Mouse (Mus musculus): ENCODE measurements around the gene Prkcsh. TPM values are rescaled to one million over a fixed set of nuclear protein-coding genes. Genes with fewer than 3 reads are reported as not detected.

Gene Prkcsh
- total RNA-seq, 2 experiments from 2014 or later: 61.4 to 144 TPM

GRCm38 (mm10) chr9:21983911-21984310 is 18.7 kb upstream of the Prkcsh start:
- ATAC-seq (replicated peaks; ENCODE audit: poor library complexity, severe bottlenecking): no peak

DNA sequence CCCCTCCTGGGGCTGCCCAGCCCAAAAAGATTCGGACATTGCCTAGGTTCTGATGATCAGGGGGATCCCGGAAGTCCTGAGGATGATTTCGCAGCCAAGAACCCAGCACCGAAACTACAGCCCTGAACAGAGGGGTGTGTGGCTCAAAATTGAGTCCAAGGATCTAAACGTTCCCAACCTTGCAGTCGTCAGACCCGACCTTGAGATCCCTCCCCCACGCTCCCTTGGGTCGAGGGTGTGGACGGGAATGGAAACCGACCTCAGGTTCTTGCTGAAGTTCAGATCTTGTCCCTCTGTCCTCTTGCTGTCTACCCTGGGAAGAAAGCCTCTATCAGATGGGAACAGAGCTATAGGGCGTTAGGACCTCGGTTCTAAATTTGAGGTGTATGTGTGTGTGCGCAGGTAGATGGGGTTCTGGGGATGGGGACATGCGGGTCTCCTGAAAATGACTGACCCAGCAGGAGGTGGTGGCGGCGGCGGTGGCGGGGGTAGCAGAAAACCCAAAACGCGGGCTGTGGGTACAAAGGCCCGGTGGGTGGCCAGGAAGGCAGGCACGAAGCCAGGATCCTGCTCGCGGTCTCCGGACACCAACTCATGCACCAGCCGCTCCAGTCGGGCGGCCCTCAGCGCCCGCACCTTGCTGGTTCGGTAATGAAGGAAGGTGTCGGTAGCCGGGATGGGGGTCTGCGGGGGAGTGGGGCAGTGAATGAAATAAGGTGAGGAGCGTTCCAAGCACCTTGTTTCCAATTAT is 14.8 kb upstream of the Prkcsh start:
- ATAC-seq (replicated peaks; ENCODE audit: poor library complexity, severe bottlenecking): no peak

- ATAC-seq (replicated peaks; ENCODE audit: poor library complexity, severe bottlenecking): peak; percentile 43
Measured at GRCm38 (mm10) chr9:21988421-21989101, 14.0 kb upstream of the Prkcsh start.

DNA sequence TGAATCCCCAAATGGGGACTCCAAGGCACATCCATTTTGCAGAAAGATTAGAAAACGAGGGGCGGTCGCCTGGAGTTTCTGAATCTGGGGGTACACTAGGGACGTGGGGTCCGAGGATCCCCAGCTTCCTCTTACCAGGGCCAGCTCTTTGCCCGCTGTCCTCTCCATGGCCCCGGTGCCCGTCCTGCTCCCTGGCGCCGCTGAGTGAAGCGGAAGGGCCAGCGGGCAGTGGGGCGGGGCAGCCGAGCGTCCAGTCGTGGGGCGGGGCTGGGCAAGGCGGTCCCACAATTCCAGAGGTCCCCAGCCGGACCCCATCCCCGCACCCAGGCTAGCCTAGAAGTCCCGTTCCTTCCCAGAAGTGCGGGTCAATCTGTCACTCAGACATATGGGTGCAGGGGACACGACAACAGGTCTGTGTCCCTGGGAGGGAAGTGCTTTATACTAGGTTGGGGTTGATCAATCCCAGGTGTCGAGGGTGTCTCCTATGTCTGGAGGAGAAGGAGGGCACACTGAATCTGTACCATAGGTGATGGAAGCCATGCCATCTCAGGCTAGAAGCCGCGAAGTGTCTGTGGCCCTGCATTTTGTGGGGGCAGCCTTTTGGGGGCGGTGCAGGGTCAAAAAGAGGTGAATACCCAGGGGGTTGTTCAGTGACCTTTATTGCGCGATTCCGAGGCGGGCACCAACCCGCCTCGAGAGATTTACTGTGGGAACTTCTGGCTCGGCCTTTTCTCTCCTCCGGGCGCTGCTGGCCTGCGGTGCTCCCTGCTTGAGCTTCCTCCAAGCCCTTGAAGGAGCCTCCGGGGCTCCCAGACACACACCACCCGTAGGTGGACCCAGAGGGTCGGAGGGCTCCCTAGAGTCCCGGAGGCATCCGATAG is 13.1 kb upstream of the Prkcsh start, which contains the start of gene Rgl3:
Gene Rgl3, minus strand, starts transcription at position 217 of the 881 bp plus-strand sequence.
- ATAC-seq (replicated peaks; ENCODE audit: poor library complexity, severe bottlenecking): peak; percentile 37; the same call in 1 of the 2 replicates

DNA sequence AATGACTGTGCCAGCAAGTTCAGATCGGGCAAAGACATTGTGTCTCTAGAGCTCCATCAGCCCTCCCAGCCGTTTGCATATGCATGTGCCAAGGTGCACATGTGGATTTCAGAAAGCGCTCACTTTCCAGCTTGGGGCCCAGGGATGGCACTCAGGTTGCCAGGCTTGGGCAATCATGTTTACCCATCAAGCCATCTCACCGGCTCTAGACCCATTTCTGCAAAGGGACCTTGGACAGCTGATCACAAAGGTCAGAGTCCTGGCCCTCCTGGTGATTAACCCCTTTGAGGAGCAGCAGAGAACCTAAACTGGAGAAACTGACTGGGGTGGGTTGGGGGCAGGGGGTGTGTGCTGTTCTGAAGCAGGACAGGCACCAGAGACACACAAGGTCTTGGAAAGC is 10.4 kb upstream of the Prkcsh start:
- ATAC-seq (replicated peaks; ENCODE audit: poor library complexity, severe bottlenecking): no peak

DNA sequence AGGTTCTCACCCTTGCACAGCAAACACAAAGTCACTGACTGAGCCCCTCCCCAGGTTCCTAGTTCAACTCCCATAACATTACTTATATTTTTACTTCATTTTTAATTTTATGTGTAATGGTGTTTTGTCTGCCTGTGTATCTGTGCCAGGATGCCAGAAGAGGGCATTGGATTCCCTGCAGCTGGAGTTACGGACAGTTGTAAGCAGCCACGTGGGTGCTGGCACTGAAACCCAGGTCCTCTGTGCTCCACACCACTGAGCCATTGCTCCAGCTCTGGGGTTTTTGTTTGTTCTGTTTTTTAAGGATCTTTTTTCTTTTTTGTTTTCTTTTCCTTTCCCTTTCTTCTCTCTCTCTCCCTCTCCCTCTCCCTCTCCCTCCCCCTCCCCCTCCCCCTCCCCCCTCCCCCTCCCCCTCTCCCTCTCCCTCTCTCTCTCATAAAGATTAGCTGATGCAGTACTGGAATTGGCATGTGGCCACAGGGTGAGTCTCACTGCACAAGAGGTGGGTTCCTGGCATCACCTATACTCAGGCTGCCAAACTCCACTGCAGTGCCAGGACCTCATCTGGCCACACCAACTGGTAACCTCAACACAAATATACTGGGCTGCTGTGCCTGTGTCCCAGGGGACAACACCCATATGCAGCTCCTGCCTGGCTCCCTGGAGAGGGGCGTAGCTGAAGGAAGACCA is 6.3 kb upstream of the Prkcsh start:
- no peak for ATAC-seq (replicated peaks; ENCODE audit: poor library complexity, severe bottlenecking)

DNA sequence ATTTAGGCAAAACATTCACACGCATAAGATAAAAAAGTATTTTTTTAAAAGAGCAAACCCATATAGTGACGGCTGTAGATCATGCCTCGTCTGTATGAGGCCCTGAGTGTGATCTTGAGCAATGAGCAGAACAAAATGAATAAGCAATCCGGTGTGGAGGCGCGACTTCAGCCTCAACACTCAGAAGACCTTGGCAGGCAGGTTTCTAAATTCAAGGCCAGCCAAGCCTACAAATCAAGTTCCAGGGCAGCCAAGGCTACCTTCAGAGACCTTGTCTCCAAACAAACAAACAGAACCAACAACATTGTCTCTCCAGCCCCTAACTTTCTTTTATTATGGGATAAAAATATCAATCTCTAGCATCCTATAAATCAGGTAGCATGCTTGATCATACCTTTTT is 2.3 kb upstream of the Prkcsh start:
- ATAC-seq (replicated peaks; ENCODE audit: poor library complexity, severe bottlenecking): no peak

DNA sequence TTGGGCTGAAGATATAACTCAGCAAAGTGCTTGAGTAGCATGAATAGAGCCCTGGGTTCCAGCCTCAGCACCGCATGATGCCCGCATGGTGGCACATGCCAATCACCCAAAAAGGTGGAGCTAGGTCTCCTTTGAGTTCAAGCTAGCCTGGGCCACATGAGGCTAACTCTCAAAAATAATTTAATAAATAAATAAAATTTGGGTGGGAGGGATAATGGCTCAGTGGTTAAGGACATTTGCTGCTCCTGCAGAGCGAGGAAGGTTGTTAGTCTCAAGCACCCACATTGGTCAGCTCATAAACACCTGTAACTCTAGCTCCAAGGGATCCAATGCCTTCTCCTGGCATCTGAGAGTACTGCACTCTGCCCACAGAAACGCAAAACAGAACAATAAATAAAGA is 973 bp upstream of the Prkcsh start:
- ATAC-seq (replicated peaks; ENCODE audit: poor library complexity, severe bottlenecking): no peak

DNA sequence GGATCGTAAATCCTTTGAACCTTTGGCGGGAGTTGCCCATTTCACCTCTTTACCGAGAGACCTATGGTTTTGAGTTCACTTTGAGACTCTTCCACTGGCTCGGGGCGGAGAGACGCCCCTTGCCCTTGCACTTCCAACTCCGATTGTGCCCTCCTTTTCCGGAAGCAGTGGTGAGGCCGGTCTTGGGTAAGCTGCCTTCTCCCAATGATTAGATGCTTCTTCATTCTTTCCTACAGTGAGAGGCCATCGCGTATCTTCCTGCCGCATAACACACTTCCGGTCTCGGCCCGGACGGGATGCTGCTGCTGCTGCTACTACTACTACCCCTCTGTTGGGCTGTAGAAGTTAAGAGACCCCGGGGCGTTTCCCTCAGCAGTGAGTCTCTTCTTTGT is 553 bp downstream of the Prkcsh start:
- peak; percentile 65 for ATAC-seq (replicated peaks; ENCODE audit: poor library complexity, severe bottlenecking)

GRCm38 (mm10) chr9:22004546-22004945 is 1.9 kb downstream of the Prkcsh start:
- ATAC-seq (replicated peaks; ENCODE audit: poor library complexity, severe bottlenecking): no peak

GRCm38 (mm10) chr9:22011055-22011454 is 8.4 kb downstream of the Prkcsh start:
- no peak for ATAC-seq (replicated peaks; ENCODE audit: poor library complexity, severe bottlenecking)

DNA sequence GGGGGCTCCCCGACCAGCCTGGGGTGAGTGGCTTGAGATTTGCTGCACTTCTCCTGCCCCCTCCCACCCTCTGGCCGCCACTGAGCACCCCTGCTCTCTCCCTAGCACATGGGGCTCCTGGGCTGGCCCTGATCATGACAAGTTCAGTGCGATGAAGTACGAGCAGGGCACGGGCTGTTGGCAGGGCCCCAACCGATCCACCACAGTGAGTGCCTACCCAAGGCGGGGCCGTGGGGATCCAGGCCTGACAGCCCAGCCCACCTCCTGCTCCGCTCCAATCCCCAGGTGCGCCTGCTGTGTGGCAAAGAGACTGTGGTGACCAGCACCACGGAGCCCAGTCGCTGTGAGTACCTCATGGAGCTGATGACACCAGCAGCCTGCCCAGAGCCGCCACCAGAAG is 10.1 kb downstream of the Prkcsh start:
- 0 out of 2 replicates have a peak, but pooled peaks have one; percentile 15 for ATAC-seq (replicated peaks; ENCODE audit: poor library complexity, severe bottlenecking)

- no peak for ATAC-seq (replicated peaks; ENCODE audit: poor library complexity, severe bottlenecking)
Measured at GRCm38 (mm10) chr9:22016245-22016644, 13.6 kb downstream of the Prkcsh start.

- no peak for ATAC-seq (replicated peaks; ENCODE audit: poor library complexity, severe bottlenecking)
Measured at GRCm38 (mm10) chr9:22017208-22017825, 14.7 kb downstream of the Prkcsh start.

DNA sequence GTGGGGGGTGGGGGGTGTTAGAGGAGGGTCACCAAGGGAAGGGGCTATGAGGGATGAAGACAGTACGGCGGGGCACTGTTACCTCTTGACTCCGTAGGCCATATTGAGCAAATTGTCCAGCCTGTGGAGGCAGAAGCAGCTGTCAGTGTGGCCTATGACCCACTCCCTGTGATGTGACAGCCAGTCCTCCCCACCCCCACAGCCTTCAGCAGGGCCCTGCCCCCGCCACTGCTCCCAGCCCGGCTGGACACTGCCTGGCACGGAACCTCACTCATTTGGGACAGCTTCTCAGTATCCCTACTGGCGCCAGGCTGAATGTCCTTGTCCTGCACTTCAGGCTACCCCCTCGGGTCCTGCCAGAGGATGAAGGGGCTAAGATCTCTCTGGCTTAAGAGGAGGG is 22.0 kb downstream of the Prkcsh start:
- no peak for ATAC-seq (replicated peaks; ENCODE audit: poor library complexity, severe bottlenecking)

DNA sequence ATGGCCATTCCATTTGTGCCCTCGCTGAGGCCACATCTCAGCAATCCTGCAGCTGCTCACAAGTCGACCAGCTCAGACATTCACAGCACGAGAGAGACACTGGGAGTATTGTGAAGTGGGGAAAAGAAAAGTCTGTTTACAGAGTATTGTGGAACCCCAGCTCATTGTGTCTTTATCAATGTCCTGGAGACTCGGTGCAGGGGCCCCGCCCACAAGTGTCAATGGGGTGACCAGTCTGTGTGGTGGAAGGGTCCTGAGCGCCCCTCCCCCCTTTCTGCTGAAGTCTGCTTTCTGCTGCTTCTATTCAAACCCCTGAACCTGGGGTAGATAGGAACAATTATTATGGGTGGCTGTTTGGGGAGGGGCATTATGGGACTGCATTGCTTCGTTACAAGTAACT is 25.9 kb downstream of the Prkcsh start:
- no peak for ATAC-seq (replicated peaks; ENCODE audit: poor library complexity, severe bottlenecking)

GRCm38 (mm10) chr9:22030386-22030785 is 27.8 kb downstream of the Prkcsh start:
- no peak for ATAC-seq (replicated peaks; ENCODE audit: poor library complexity, severe bottlenecking)

- no peak for ATAC-seq (replicated peaks; ENCODE audit: poor library complexity, severe bottlenecking)
Measured at GRCm38 (mm10) chr9:22035300-22036044, 32.9 kb downstream of the Prkcsh start.

DNA sequence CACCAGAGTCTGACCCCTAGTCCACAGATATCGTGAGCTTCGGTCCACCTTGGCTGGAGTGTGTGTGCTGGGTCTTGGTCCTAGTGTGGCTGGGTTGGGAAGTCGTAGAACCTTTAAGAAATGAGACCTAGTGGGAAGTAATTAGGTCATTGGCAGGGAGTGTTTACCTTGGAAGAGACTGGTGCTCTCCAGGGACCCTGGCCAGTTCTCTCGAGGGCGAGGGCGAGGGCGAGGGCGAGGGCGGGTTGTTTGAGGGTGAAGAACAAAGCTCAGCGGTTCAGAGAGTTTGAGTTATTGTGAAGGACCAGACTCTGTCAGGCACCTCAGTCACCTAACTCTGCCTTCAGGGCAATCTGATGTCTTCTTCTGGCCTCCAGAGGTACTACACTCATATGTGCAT is 35.2 kb downstream of the Prkcsh start:
- ATAC-seq (replicated peaks; ENCODE audit: poor library complexity, severe bottlenecking): no peak

All from granulocyte monocyte progenitor cell, adult 5-6 weeks (primary cell).